Mouse (Mus musculus) liver, embryonic 14.5 days (tissue): ENCODE results near the gene Htr7.

Source experiments
- CTCF ChIP-seq: IDR thresholded peaks from 2 replicates; pipeline ENCODE4 v1.5.1; 2016; ENCODE audit warnings: antibody characterized with exemption, low read depth, control low read depth
- EP300 ChIP-seq: IDR thresholded peaks from 2 replicates; pipeline ENCODE4 v1.6.1; 2016; ENCODE audit warnings: antibody characterized with exemption, low read depth

DNA sequence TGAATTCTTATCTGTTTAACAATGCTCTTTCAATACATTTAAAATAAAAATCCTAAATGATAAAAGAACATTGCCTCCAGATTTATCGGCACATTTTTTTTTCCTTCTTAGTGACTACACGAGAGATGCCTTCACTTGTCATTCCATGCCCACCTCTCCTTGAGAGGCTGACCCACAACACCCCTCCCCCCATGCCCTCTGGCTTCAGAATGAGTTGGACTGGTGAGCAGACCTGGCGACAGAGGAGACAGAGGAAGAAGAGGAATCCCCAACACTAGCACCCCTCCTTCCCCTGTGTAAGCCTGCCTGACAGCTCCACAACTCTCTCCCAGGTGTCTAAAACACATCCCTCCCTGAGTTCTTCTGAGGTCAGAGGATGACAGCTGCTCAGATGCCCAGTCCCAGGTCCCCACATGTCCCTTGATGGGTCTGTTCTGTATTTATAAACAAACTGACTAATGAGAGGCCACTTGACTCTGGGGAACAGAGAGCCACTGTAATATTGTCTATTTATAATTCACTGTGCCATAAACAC lies 132.3 kb downstream of the Htr7 start:
- TF ChIP-seq CTCF (no peak), EP300 (no peak)
